Mouse (Mus musculus): ENCODE results near the gene Sgta.

DNA sequence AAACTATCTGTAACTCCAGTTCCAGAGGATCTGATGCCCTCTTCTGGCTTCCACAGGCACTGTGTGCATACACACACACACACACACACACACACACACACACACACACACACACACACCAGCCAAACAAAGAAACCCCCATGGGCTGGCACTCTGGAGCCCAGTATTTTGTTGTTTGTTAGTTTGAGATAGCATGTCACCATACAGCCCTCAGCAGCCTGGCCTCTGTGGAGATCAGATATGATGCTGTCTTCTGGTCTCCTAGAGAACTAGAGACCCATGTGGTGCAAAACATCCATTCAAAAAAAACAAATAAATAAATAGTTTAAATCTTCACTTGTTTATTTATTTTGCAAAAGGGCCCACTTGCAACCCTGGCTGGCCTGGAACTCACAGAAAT is 31.8 kb downstream of the Sgta start:
- TF ChIP-seq CTCF (IDR thresholded peaks at IDR 0.05; ENCODE audit: low read depth, low read length), result no peak
- TF ChIP-seq GATA1 (IDR thresholded peaks at IDR 0.05; ENCODE audit: borderline replicate concordance, low read length), result no peak
- TF ChIP-seq TAL1 (conservative IDR thresholded peaks at IDR 0.05; ENCODE audit: low read depth, low read length), result no peak
- no peak for TF ChIP-seq GATA2 (IDR thresholded peaks at IDR 0.05; ENCODE audit: borderline replicate concordance, low read depth, low read length)
